Mouse (Mus musculus): ENCODE results near the gene Gm4303. TPM values are rescaled to one million over a fixed set of nuclear protein-coding genes. Genes with fewer than 3 reads are reported as not detected.
"Not testable (repeated sequence)": the region's sequence is repeated elsewhere in the genome, so short reads cannot be mapped to it uniquely, and the experiment has no call there.

The Gm4303 gene
- total RNA-seq (2021) = not detected

- DNase-seq = not testable (repeated sequence)
These were observed at the start of gene Gm4303 for GRCm38 (mm10) chr10:100345672-100346071. Gene Gm4303, plus strand, starts transcription at chr10:100345972.

- DNase-seq = no peak
These were observed 49.7 kb upstream of the Gm4303 start for GRCm38 (mm10) chr10:100296105-100296504.

GRCm38 (mm10) chr10:100300106-100300505, 45.7 kb upstream of the Gm4303 start:
- not testable (repeated sequence) for DNase-seq

- DNase-seq = not testable (repeated sequence)
These were observed 10.4 kb upstream of the Gm4303 start, which contains the start of gene Gm4301 for GRCm38 (mm10) chr10:100335376-100335775. Gene Gm4301, plus strand, starts transcription at chr10:100335676.

- DNase-seq = not testable (repeated sequence)
These were observed 5.2 kb upstream of the Gm4303 start, which contains the start of gene Gm4302 for GRCm38 (mm10) chr10:100340536-100340935. Gene Gm4302, plus strand, starts transcription at chr10:100340836.

- not testable (repeated sequence) for DNase-seq
These were observed 5.0 kb downstream of the Gm4303 start, which contains the start of gene Gm4305 for GRCm38 (mm10) chr10:100350793-100351192. Gene Gm4305, plus strand, starts transcription at chr10:100351093.

GRCm38 (mm10) chr10:100356841-100357240, 11.1 kb downstream of the Gm4303 start:
- not testable (repeated sequence) for DNase-seq

GRCm38 (mm10) chr10:100361038-100361437, 15.3 kb downstream of the Gm4303 start, which contains the start of gene Gm4307:
Gene Gm4307, plus strand, starts transcription at chr10:100361338.
- not testable (repeated sequence) for DNase-seq

- not testable (repeated sequence) for DNase-seq
These were observed 36.7 kb downstream of the Gm4303 start, which contains the start of gene Gm4312 for GRCm38 (mm10) chr10:100382460-100382859. Gene Gm4312, minus strand, starts transcription at chr10:100382560.

Other genes with a start within 250 kb of the Gm4303 start
- not detected for gene Gm4301, start 10.3 kb upstream of the Gm4303 start, total RNA-seq (2021)
- gene Gm4302, start 5.1 kb upstream of the Gm4303 start, total RNA-seq (2021) = not detected
- not detected for gene Gm4305, start 5.1 kb downstream of the Gm4303 start, total RNA-seq (2021)
- not detected for gene Gm4307, start 15.4 kb downstream of the Gm4303 start, total RNA-seq (2021)
- not detected for gene Gm4312, start 36.6 kb downstream of the Gm4303 start, total RNA-seq (2021)
- gene Tmtc3, start 141.4 kb downstream of the Gm4303 start, total RNA-seq (2021) = 10 to 100 TPM; 12.7 to 14.4 TPM
- gene Cep290, start 141.6 kb downstream of the Gm4303 start, total RNA-seq (2021) = 10 to 100 TPM; 12.5 to 14.0 TPM
- 10 to 100 TPM; 26.2 to 32.2 TPM for gene 4930430F08Rik, start 244.5 kb downstream of the Gm4303 start, total RNA-seq (2021)
- gene 1700017N19Rik, start 244.5 kb downstream of the Gm4303 start, total RNA-seq (2021) = not detected

All from layer of hippocampus, postnatal 36 days (tissue).